Mouse (Mus musculus): ENCODE data around the gene Rps6ka3.
A peak's percentile ranks its signal among the peaks of the same experiment; 100 is the strongest.

- peak; percentile 12 for TF ChIP-seq CTCF (IDR thresholded peaks at IDR 0.05; ENCODE audit: low read depth)
- no peak for TF ChIP-seq EP300 (IDR thresholded peaks at IDR 0.05; ENCODE audit: low read depth)
Measured at GRCm38 (mm10) chrX:159255123-159255978, 45.2 kb downstream of the Rps6ka3 start.

All from heart, postnatal 0 days (tissue).